Mouse (Mus musculus) activated CD4-positive, CD25-positive, alpha-beta regulatory T cell, adult 4 months (primary cell): ENCODE results near the gene Plod1. TPM values are rescaled to one million over a fixed set of nuclear protein-coding genes. Genes with fewer than 3 reads are reported as not detected.

ENCODE experiments used
- ATAC-seq: one replicate; pipeline ENCODE4 v1.8.0; 2017
- polyA plus RNA-seq, 2 experiments: library from polyadenylated mRNA; unstranded; fragments of 100-300 nt; shearing (Covaris generic); gene quantifications; one replicate each; pipeline ENCODE4 v1.2.1; 2017

The Plod1 gene
- 1 to 10 TPM; 2.8 to 4.0 TPM for polyA plus RNA-seq

DNA sequence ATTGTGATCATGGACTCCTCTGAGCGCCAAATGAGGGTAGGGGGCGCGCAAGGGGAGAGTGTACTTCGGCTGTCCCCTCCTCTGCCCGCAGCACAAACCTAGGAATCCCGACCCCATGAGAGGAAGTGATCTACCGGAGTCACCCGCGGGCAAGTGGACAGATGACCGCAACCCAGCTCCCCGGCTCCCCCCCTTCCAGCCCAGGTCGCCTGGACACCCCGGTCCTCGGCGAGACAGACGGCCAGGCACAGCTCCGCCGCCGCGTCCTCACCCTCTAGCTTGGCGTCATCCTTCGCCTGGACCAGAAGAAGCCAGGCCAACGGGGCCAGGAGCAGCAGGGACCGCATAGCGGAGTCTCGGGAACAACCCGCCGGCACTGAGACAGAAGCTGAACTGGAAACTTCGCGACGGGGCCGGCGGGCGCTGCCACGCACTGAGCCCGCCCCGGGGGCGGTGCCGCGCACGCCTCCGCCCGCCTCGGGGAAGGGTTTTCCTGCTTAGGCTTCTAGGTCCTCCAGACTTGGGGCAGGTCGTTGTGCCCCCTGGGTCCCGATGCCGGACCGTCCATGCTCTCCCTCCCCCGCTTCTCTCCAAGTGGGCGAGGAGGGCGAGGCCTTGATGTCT, at the start of gene Plod1:
Gene Plod1, minus strand, starts transcription at position 437 of the 624 bp plus-strand sequence.
- ATAC-seq, result peak; percentile 69

DNA sequence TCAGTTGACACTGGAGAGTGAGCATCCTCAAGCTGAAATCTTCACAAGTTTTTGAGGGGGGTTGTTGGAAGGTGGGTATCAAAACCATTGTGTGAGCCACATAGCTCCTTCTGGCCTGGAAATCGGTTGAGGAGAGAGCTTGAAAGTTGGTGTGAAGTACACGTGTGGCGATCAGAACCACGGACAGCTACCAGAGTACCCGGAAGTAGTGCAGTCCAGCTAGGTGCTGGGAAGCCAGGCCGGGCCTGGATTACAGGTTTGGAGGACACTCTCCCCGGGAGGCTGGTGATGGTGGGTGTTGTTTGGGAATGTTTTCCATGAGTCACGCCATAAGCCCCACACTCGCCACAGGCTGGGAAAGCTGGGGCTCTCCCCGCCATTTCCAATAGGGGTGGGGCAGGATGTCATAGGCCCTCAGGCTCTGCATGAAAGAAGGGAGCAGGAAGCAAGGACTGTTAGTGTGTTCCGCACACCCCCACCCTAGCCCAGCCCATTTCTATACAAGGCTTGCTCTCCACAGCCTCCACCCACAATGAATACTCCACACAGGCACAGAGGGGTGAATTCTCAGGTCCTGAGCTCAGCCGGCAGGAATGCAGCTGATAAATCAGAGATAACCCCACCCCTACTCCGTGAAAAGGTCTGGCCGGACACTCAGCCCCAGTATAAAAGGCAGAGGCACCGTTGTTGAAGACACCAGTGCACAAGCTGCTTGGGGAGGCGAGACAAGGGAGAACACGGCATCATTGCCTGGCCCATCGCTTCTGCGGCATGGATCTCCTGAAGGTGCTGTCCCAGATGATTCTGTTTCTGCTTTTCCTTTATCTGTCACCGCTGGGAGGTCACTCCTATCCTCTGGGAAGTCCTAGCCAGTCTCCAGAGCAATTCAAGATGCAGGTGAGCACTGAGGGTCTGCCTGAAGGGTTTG, 48.9 kb upstream of the Plod1 start, which contains the start of gene Nppb:
Gene Nppb, plus strand, starts transcription at position 584 of the 928 bp plus-strand sequence.
- no peak for ATAC-seq

DNA sequence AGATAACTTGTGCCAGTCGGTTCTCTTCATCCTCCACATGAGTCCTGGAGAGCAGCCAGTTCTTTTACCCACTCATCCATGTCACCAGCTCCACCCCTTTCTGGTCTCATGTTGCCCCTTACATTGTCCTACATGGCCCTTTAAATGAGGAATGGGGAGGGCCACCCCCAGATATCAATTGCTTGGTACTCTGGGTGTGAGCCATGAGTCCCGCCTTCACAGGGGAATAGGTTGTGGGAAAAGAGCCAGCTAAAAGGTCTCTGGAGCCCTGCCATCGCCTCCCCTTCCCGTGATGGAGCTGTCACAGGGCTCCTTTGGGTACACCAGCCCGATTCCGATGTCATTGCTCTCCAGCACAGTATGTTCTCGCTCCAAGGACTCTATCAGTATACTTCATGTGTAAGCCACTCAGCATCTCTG, 42.9 kb upstream of the Plod1 start:
- no peak for ATAC-seq

DNA sequence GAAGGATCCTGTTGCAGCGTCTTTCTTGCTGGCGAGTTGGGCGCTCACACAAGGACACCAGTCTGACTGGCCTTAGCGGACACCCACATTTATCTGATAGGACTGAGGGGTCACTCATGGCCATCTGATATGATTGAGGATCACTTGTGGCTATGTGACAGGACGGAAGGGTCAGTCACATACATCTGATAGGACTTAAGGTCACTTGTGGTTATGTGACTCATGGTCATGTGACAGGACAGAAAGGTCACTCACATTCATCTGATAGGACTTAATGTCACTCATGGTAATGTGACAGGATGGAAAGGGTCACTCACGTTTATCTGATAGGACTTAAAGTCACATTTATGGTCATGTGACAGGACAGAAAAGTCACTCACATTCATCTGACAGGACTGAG, 41.8 kb upstream of the Plod1 start:
- ATAC-seq, result no peak

DNA sequence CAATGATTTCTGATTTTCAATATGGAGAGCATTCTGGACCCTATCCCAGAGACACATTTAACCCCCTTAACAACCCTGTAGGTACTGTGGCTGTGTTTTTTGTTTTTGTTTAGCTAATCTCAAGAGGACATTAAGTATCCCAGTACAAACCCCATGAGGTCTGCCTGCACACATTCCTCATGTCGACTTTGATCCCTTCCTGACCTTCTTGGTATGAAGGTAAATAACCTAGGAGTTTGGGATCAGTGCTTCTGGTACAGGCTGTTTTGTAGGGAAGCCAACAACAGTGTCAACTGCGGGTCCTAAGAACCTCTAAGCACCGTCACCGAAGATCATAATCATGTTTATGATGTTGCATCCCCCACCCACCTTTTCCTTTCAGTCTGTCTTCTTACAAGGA, 41.2 kb upstream of the Plod1 start:
- ATAC-seq, result no peak

DNA sequence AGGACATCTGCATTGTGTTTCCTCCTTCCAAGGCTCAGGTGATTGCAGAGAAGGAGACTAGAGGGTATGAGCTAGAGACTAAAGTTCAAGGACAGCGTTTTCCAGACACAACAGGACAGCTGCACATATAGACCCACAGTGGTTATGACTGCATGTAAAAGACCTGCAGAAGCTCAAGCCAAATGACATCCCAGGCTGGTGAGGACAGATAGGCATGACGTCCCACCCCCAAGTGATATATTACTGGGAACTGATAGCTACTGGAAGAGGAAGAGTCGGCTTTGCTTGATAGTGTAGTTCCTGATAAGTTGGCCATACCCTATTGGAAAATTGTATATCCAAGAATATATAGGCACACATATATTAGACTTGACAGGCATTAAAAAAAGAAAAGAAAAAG, 39.7 kb upstream of the Plod1 start:
- ATAC-seq, result no peak

DNA sequence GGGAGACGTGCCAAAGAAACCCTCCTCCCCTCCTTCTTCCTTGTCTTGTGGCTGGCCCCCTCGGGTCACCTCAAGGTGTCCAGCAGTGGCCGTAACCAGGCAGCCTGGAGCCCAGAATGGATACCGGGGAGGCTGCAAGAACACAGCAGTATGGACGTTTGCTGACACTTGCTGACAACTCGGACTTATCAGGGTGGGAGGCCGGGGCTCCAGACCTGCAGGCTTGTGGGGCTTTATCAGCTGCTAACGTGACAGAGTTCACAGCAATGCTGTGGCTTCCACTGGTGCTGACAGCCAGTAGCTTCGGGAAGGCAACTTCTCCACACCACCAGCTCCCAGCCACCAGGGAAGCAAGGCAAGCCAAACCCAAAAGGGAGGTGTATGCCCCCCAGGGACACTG, 32.8 kb upstream of the Plod1 start:
- ATAC-seq, result no peak

DNA sequence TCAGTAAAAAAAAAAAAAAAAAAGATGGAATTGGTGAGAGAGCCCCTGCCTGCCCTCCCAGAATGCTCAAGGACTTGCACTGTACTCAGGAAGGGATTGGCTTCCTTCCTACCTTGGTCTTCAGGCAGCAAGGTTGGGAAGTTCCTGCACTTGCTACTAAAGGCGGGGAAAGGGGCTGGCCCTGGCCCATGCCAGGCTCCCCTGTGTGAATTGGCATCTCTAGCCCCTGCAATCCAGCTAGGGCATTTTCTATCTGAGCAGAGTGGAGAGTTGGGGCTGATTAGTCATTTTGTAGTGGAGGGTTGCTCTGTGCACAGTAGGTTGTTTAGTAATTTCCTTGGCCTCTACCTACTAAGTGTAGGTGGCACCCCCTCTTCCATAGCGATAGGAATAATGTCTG, 32.2 kb upstream of the Plod1 start:
- no peak for ATAC-seq

DNA sequence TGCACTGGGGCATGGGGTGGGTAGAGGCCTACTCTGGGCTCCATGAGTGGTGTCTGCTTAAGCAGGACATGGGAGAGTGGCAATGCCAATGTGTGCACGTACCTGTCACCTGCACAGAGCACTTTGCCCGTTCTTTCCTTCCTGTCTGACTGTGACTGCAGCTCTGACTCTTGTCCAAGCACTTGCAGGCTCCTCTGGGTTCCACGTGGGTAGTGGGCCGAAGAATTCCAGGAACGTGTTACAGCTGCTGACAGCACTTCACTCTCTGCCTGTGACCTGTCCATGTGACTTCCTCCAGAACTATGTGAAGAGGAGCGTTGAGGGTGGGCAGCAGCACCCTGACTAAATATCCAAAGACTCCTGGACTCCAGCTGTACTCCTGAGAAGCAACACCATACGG, 29.1 kb upstream of the Plod1 start:
- ATAC-seq, result no peak

DNA sequence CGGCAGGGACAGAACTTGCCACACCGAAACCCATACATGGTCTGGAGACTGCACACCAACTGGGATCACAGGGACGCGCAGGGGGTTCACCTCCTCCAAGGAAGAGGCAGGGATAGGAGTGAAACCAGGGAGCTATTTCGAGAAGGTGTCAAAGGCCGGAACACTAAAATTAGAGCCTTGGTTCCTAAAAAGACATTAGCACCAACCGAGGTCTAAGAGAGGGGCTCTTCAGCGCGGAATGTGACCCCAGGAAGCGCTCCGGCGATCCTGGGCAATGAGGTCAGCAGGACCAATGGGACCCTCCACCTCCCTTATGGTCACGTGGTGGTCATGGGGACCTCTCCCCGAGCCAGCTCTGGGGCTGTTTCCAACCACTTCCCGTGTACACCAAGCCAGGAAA, 27.1 kb upstream of the Plod1 start:
- no peak for ATAC-seq

DNA sequence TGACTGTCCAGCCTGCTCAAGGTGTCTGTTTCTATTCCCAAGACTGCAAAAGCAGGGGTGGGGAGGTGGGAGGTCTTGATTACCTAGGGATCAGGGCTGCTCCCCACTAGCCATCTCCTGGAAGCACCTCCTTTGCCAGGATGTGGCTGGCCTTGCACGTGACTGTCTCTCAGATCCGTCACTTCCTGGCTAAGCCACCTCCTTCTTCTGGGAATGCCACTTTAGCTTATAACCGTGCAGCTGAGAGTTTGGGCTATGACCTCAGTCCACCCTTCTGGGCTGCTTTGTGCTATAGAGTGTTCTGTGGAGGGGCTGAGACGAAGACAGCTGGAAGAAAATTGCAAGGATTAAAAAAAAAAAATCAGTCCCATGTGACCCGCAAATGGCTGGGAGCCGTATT, 26.2 kb upstream of the Plod1 start:
- ATAC-seq, result no peak

DNA sequence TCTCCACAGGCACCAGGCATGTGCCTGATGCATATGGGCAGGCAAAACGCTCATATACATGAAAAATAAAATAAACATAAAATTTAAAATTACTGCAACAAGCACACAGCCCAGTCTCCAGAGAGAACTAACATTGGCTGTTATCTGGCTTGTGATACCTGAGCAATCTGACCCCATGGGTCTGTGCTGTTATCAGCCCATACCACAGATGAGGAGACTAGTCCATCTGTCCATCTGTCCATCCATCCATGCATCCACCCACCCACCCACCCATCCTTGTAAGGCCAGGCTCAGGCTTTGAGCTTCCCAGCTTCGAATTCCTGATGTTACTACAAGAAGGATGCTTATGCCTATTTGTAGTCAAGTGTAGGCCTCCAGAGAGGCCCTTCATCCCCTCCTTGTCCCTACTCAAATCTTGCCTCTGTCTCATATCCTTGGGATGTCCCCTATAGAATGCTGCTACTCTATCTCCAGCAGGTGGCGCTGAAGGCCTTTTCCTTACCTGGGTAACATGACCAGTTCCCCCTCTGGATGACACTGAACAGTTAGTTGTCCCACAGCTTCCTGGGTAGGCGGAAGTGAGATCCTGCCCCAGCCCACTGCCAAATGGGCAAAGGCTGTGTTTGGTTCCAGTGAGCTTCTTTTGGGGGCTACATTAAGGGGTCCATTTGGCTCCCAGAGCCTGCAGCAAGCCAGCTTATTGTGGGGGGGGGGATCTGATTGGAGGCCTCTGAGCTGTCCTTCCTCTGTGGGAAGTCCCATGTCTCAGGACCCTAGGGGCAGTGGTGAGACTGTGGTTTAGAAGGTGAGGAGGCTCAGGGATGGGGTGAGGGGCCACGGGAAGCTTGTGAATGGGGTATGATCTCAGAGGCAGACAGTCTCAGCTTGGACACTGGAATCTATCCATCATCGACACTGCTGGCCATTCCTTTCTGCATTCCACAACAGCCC, 23.6 kb upstream of the Plod1 start:
- ATAC-seq, result peak; percentile 93

DNA sequence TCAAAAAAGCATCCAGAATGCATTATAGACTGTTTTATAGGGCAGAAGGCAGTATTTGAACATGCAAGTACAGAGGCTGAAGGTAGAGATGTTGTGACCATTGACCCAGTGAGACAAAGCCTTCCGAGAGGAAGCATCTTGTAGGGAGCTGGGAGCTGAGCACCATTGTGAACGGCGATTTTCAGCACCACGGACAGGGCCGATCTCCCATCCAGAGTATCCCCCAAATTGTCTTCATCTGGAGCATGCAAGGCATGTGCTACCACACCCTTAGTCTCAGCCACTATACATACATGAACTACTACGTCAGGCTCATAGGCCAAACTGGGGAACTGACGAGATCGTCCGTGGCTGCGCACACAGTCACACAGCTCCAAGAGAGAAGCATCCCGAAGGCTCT, 20.6 kb upstream of the Plod1 start:
- ATAC-seq, result no peak

DNA sequence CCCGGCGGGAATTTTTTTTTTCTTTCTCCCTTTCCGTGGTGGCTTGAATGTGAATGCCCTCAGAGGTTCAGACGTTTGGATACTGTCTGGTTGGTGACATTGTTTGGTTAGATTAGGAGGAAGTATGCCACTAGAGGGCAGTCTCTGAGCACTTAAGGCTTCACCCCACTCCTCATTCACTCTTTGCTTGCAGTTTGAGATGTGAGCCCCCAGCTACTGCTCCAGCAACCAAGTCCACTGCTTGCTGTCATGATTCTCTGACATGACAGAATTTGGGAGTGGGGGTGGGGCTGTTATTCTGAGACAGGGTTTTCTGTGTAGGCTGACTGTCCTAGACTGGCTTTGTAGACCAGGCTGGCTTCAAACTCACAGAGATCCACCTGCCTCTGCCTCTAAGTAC, 17.0 kb upstream of the Plod1 start:
- peak; percentile 69 for ATAC-seq

DNA sequence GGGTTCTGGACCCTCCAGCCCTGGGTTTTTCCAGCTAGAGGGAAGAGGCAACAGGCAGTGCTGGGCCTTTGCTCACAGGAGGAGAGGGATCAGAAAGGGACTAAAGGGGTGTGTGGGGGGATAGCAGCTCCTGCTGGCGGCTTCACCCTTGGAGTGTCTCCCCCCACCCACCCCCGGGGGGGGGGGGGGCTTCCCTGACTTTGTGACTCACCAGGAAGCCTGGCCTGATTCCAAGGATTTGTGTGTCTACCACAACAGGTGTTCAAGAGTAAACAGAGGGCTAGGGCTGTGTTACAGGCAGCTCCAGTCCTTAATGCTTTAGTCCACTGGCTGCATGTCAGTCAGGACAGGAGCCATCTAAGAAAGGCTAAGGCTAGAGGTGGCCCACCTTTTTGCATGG, 10.9 kb upstream of the Plod1 start:
- ATAC-seq, result no peak

DNA sequence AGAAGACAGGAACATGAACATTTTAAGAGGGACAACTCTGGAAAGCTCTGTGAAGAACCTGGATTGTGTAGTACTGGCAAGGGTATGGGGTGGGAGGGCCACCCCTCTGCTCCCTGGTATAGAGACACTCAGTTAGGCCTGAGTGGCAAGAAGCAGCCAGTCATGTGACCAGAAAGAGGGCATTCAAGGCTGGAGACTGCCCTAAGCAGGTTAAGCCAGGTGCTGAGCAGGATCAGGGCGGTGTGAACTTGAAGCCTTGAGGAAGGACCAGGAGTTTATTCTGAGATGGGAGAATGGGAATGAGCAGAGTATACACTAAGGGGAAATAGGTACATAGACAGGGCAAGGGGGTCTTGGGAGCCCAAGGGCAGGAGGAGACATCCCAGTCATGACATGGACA, 6.4 kb upstream of the Plod1 start:
- no peak for ATAC-seq

DNA sequence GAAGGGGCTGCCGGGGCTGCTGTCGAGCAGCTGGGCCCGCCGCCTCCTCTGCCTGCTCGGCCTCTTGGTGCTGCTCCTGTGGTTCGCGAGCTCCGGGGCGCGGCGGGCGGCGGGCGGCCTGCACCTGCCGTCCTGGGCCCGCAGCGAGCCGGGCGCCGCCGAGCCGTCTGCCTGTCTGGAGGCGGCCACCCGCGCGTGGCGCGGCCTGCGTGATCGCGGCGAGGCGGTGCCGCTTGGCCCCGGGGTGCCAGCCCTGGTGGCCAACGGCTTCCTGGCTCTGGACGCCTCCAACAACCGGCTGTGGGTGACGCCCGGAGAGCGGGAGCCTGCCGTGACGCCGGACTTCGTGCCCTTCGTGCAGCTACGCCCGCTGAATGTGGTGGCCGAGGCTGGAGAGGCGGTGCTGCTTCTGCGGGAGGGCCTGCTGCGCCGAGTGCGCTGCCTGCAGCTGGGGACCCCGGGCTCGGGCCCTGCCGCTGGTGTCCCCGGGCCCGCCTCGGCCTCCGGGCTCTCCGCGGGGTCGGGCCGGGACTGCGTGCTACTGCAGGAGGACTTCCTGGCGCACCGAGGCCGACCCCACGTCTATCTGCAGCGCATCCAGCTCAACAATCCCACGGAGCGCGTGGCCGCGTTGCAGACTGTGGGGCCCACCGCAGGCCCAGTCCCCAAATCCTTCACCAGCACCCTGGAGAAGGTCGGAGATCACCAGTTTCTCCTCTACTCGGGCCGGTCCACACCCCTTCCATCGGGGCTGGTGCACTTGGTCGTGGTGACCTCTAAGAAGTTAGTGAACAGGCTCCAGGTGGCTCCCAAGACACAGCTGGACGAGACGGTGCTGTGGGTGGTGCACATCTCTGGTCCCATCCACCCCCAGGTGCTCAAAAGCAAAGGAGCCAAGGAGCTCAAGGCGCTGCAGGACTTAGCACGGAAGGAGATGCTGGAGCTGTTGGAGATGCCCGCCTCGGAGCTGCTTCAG, 4.8 kb upstream of the Plod1 start:
- peak; percentile 30 for ATAC-seq

DNA sequence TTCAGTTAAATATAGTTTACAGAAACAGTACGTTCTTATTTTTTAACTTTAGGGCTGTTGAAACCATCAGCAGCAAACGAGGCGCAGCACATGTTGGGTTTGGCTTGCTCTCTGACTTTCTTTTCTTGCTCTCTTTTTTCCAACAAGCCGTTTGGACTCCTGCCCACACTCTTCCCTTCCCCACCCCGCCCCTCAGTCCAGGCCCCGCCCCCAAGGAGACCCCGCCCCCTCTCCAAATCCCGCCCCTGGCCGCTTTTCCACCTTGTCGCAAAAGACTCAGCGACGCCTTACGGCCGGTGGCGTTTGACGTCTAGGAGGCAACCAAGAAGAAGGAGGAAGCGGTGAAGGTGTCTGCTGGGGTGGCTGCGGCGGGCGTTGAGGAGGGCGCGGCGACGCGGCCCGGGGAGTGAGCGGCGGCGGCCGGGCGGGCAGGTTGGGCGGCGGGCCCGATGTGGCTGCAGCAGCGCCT, 4.0 kb upstream of the Plod1 start, which contains the start of gene 2510039O18Rik:
Gene 2510039O18Rik, plus strand, starts transcription at position 320 of the 469 bp plus-strand sequence.
- ATAC-seq, result peak; percentile 75

DNA sequence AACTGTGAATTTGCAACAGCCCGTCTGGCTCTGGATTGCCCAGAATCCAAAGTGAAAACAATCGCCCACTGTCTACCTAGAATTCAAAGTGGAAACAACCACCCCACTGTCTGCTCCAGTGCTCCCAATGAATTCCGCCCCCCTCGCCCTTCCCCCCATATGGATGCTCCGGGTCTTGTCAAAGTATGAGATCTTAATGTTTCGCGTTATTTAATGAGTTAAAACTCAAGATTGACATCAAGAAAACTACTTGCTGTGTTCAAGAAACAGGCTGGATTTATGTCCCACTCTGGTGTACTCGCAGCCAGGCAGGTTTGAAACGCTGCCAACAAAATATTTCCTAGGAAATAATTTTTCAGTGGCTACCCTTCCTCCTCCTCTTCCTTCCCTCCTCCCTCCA, 3.5 kb upstream of the Plod1 start:
- no peak for ATAC-seq

DNA sequence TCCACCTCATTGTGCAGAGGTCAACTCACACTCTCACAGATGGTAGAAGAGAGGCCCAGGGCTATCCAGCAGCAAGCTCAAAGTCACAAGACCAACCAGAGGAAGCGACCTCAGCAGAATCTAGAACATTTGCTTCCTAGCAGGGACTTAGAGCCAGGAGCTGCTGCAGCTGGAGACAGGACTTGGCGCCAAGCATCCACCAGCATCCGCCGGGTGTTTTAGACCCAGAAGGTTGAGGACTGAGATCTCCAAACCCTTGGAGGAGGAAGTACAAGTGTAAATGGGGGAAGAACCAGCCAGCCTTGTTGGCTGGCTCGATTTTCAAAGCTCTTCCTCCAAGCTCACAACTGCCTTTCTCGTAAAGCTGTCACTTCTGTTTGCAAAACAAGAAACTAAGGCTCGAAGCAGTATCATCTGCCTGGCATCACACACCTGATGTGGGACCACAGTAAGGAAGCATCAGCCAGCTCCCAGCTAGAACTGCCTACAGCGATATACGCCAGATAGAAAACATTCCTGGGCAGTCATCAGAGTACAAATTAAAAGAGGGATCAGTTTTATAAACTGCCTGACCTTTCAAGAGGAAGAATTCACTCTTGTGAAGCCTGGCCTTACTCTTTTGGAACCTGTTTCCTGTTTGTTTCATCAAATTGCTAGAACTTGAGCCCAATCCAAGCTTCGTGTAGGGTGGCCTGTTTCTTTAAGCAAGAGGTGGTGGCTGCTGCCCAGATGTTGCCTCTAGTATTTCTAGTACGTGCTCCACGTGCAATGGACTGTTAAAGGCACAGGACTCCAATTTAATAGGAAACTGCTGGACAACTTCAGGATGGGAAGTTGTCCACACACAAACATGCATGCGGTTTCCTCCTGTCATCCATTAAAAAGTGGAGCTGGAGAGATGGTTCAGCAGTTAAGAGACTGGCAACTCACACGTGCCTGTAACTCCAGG, 1.9 kb upstream of the Plod1 start:
- no peak for ATAC-seq
